Mouse (Mus musculus) embryonic stem cell, embryonic (primary cell): ENCODE data around the gene Ano8.

ENCODE experiments used
- CTCF ChIA-PET, 4 experiments: fragments of 300-600 bp in 2 of 4; fragments of 350-600 bp in 2 of 4; sonication (Branson Sonifier 250); formaldehyde crosslinking; loops; one replicate each; lab custom pipeline; 2022; ENCODE audit warnings: inconsistent platforms in 2 of 4; lab: Charles Lee
- POLR2A ChIA-PET, 4 experiments: fragments of 300-600 bp in 2 of 4; fragments of 350-600 bp in 2 of 4; sonication (Branson Sonifier 250); formaldehyde crosslinking; loops; one replicate each; lab custom pipeline; 2022; ENCODE audit warnings: antibody characterized with exemption in 4 of 4, inconsistent platforms in 1 of 4; lab: Charles Lee

Gene Ano8

DNA sequence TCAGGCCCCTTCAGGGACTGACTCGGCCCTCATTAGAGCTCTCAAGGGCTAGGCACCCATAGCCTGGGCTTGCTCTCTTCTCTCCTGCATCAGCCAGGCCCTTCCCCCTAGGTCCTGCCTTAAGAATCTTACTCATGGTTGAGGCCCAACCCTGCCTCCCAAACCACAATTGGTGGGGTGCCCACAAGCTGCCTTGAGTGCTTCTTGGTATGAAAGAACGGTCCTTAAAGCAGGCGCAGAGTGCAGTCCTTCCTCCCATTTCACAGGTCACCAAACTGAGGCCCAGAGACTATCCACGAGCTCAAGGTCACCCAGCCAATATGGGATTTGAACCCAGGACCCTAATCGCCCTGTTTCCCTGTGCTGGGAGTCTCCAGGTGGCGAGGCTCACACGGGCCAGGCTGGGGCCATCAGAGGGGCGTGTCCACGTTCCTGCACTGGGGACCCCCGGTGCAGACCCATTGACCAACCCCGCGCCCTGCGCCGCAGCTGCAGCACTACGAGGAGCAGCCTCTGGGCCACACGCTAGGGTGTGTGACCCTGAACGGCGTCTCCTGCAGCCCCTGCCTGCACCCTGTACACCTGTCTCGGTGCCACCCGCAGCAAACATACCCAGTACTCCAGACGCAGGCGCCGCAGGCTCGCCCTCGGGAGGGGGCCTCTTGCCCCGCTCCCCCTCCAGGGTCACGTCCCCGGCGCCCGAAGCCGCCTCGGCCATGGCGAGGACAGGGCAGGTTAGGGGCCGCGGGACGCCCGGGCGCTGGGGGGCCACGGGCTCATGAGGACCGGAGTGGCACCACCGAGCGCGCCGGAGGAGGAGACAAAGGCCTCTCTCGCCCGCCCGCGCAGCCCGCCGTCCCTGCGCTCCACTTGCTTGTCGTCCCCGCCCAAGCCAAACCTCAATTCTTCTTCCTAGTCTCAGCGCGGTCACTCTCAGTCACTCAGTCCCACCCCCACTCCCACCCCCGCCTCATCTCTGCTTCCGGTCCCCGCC is at the start of gene Ano8:
Gene Ano8, minus strand, starts transcription at position 822 of the 994 bp plus-strand sequence.
- CTCF ChIA-PET = interaction anchor here in 3 of 4 experiments (0.5 to 2.2 kb wide), 6 partner anchors 14 to 89 kb away, joined by 3 to 11 read pairs (median 4); no protein-coding TSS in a partner anchor
- POLR2A ChIA-PET = interaction anchor here in 2 of 4 experiments (0.6 to 3.8 kb wide), 21 partner anchors 10 to 145 kb away, joined by 3 to 18 read pairs (median 5); partner anchors contain the start of genes Abhd8 (in 2 of the 2), Mrpl34 (in 2 of the 2), Colgalt1 (in 1 of the 2) and Dda1 (in 1 of the 2)

- POLR2A ChIA-PET = interaction anchor here in 2 of 4 experiments (0.6 to 4.6 kb wide), 9 partner anchors 8 to 108 kb away, joined by 3 to 27 read pairs (median 4); partner anchors contain the start of genes Ccdc194 (in 2 of the 2), Mvb12a (in 2 of the 2) and Tmem221 (in 1 of the 2)
- CTCF ChIA-PET = interaction anchor here (0.6 to 1.1 kb wide), 7 partner anchors 12 to 995 kb away, joined by 3 to 9 read pairs (median 5); no protein-coding TSS in a partner anchor
These were observed 48.6 kb upstream of the Ano8 start for GRCm38 (mm10) chr8:71534263-71534810.

DNA sequence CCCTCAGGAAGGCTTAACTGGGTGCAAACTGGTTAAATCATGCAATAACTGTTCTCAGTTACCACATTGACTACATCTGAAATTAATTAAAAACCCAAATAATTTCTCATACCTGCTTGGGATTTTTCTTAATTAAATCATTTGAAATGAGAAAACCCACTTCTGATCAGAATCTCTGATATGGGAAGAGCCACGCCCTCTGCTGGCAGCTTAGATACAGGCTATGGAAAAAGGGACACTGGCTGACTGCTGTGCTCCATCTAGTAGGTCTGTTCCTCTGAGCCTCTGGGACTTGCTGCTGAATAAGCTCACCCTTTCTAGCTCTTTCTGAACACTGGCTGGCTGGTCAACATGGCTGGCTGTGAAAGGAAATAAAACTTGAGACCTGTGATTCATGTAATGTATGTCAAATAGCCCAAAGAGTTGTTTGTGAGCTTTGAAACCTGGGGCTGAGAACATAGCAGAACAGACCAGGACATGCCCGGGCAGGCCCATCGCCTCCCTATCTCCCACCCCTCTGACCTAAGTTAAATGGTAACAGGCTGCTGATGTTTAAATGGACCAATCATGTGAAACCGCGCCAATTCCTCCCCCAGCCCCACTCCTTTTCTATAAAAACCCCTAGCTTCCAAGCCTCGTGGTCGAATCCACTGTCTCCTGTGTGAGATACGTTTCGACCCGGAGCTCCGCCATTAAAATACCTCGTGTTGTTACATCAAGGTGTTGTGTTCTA is 45.1 kb upstream of the Ano8 start:
- ChIA-PET POLR2A (interaction anchor here in 3 of 4 experiments (0.6 to 4.6 kb wide), 51 partner anchors 9 to 833 kb away, joined by 3 to 27 read pairs (median 3); partner anchors contain the start of genes Mvb12a (in 2 of the 3), Pgls (in 2 of the 3), Tmem221 (in 2 of the 3) and Arrdc2 (in 1 of the 3)), CTCF (interaction anchor here (0.6 to 2.5 kb wide), 24 partner anchors 8 to 738 kb away, joined by 3 to 16 read pairs (median 4); partner anchors contain the start of genes Slc27a1 (in 1 of the 4) and Tmem221 (in 1 of the 4))

DNA sequence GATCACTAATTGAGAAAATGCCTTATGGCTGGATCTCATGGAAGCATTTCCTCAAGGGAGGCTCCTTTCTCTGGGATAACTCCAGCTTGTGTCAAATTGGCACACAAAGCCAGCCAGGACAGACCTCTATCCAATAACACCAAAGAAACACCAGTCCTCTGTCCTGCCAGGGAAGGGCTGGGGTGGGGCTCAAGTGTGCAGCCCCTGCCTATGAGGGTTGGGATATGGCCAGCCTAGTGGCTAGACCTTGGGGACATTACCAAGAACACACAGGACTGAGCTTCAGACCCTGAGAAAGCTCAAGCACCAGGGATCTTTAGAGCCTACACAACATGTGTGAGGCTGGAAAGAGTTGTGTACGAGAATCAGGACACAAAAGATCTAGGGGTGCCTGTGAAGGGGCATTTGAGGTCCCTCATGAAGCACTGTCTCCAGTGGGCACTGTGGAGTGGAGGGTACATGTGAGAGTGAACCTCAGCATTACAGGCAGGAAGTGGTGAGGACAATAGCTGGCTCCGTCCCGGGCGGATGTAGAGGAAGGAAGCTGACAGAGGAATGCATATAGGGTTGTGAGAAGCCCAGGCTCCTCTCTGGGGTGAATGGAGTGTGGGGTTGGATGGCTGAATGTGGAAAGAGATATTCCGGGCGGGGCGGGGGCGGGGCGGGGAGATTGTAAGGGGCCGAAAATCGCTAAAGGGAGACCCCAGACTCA is 42.8 kb upstream of the Ano8 start:
- ChIA-PET POLR2A (interaction anchor here in 1 of 4 experiments (1.2 to 1.5 kb wide), 3 partner anchors 9 to 83 kb away, joined by 3 to 7 read pairs (median 4); partner anchors contain the start of gene Bst2), CTCF (interaction anchor here in 3 of 4 experiments (0.6 to 0.8 kb wide), 4 partner anchors 10 to 133 kb away, joined by 3 to 4 read pairs (median 3); no protein-coding TSS in a partner anchor)

- CTCF ChIA-PET = interaction anchor here in 1 of 4 experiments (1.0 to 1.2 kb wide), 2 partner anchors 8 to 15 kb away, joined by 3 read pairs; partner anchors contain the start of gene Mvb12a
- POLR2A ChIA-PET = interaction anchor here in 3 of 4 experiments (0.5 to 3.2 kb wide), 13 partner anchors 16 to 1608 kb away, joined by 3 to 15 read pairs (median 4); partner anchors contain the start of genes Colgalt1 (in 1 of the 3), Mvb12a (in 1 of the 3) and Tmem221 (in 1 of the 3)
These were observed 41.6 kb upstream of the Ano8 start for GRCm38 (mm10) chr8:71527162-71527870.

DNA sequence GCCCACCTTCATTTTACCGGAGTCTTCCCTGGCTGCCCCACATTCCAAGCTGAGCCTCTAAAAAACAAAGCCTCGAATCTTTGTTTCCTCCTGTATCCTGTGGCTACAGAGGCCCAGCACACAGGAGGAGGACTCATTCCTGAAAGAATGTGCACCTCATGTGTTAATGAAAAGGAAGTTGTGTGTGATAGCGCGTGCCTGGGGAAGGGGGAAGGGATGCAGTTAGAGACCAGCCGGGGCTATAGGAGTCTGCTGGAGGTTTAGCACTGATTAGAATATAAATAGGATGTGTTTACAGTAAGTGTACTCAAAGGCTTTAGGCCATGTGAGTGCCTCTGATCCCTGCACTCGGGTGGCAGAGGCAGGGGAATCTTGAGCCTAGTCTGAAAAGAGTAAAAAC is 40.5 kb upstream of the Ano8 start:
- CTCF ChIA-PET = interaction anchor here in 2 of 4 experiments (0.7 to 1.2 kb wide), 3 partner anchors 8 to 16 kb away, joined by 3 to 8 read pairs (median 3); partner anchors contain the start of gene Mvb12a (in 1 of the 2)

GRCm38 (mm10) chr8:71525226-71526050 is 39.7 kb upstream of the Ano8 start, which contains the start of gene Ccdc194:
Ccdc194 (minus strand) TSS chr8:71525711.
- CTCF ChIA-PET = interaction anchor here in 2 of 4 experiments (0.9 to 1.1 kb wide), 2 partner anchors 47 to 61 kb away, joined by 3 to 4 read pairs; partner anchors contain the start of gene Mrpl34 (in 1 of the 2)
- POLR2A ChIA-PET = interaction anchor here in 3 of 4 experiments (0.5 to 3.2 kb wide), 23 partner anchors 9 to 879 kb away, joined by 3 to 15 read pairs (median 3); partner anchors contain the start of genes Mvb12a (in 2 of the 3), Colgalt1 (in 1 of the 3) and Tmem221 (in 1 of the 3)

More for the DNA sequence above, 40.5 kb upstream of the Ano8 start:
- POLR2A ChIA-PET = interaction anchor here in 3 of 4 experiments (0.6 to 3.2 kb wide), 17 partner anchors 9 to 202 kb away, joined by 3 to 15 read pairs (median 4); partner anchors contain the start of genes Colgalt1 (in 1 of the 3), Mvb12a (in 1 of the 3) and Tmem221 (in 1 of the 3)

- ChIA-PET POLR2A (interaction anchor here in 3 of 4 experiments (0.6 to 3.1 kb wide), 15 partner anchors 9 to 155 kb away, joined by 3 to 17 read pairs (median 3); partner anchors contain the start of genes Mrpl34 (in 2 of the 3), Jak3 (in 1 of the 3), Mvb12a (in 1 of the 3) and Plvap (in 1 of the 3)), CTCF (interaction anchor here (0.5 to 2.9 kb wide), 41 partner anchors 9 to 682 kb away, joined by 3 to 15 read pairs (median 4); partner anchors contain the start of genes Gtpbp3 (in 2 of the 4), Arrdc2 (in 1 of the 4), Bst2 (in 1 of the 4) and Dda1 (in 1 of the 4))
These were observed 35.9 kb upstream of the Ano8 start for GRCm38 (mm10) chr8:71521634-71522033.

DNA sequence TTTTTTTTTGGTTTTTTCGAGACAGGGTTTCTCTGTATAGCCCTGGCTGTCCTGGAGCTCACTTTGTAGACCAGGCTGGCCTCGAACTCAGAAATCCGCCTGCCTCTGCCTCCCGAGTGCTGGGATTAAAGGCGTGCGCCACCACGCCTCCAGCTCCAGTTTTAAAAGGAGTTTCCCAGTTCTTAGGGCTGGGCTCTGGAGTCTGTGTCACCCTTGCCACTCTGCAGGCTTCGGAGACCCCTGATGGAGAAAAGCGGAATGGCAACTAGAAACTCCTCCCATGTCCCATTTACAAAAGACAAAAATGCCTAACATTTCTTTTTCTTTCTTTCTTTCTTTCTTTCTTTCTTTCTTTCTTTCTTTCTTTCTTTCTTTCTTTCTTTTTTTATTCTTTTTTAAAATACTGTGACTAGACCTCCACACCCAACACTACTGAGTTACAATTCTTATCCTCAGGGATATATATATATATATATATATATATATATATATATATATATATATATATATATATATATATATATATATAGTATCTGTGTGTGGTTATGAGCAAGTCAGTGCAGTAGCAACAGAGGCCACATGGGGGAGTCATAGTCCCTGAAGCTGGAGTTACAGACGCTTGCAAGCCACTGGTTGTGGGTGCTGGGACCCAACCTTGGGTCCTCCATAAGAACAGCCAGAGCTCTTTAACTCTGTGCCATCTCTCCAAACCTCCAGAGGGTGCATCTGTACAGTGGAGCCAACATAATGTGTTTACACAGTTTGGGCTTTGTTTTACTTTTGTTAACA is 33.5 kb upstream of the Ano8 start:
- CTCF ChIA-PET = interaction anchor here (0.5 to 3.2 kb wide), 94 partner anchors 7 to 994 kb away, joined by 3 to 47 read pairs (median 4); partner anchors contain the start of genes Mrpl34 (in 2 of the 4), Arrdc2 (in 1 of the 4), Bst2 (in 1 of the 4) and Colgalt1 (in 1 of the 4)
- POLR2A ChIA-PET = interaction anchor here (0.5 to 2.5 kb wide), 27 partner anchors 11 to 1742 kb away, joined by 3 to 14 read pairs (median 4); partner anchors contain the start of genes Abhd8 (in 1 of the 4), Bst2 (in 1 of the 4), Colgalt1 (in 1 of the 4) and Gtpbp3 (in 1 of the 4)

- CTCF ChIA-PET = interaction anchor here in 1 of 4 experiments (2.5 kb wide), 1 partner anchor 52 kb away, joined by 15 read pairs; the partner anchor contains the start of gene Mrpl34
These were observed 31.0 kb upstream of the Ano8 start for GRCm38 (mm10) chr8:71516786-71517185.

GRCm38 (mm10) chr8:71515043-71515442 is 29.3 kb upstream of the Ano8 start:
- ChIA-PET POLR2A (interaction anchor here in 2 of 4 experiments (0.6 to 1.0 kb wide), 5 partner anchors 11 to 106 kb away, joined by 3 to 4 read pairs (median 3); partner anchors contain the start of gene Ccdc194 (in 1 of the 2)), CTCF (interaction anchor here in 2 of 4 experiments (0.7 to 1.6 kb wide), 4 partner anchors 50 to 111 kb away, joined by 3 to 5 read pairs (median 4); partner anchors contain the start of gene Mrpl34 (in 1 of the 2))

More at GRCm38 (mm10) chr8:71516786-71517185, 31.0 kb upstream of the Ano8 start:
- POLR2A ChIA-PET = interaction anchor here in 1 of 4 experiments (1.2 kb wide), 1 partner anchor 9 kb away, joined by 4 read pairs; no protein-coding TSS in a partner anchor

- ChIA-PET CTCF (interaction anchor here in 1 of 4 experiments (1.1 to 1.6 kb wide), 3 partner anchors 9 to 72 kb away, joined by 3 to 5 read pairs (median 5); no protein-coding TSS in a partner anchor), POLR2A (interaction anchor here in 2 of 4 experiments (0.6 to 0.9 kb wide), 4 partner anchors 26 to 786 kb away, joined by 3 to 5 read pairs (median 4); no protein-coding TSS in a partner anchor)
These were observed 27.4 kb upstream of the Ano8 start for GRCm38 (mm10) chr8:71513018-71513754.
